Mouse (Mus musculus): ENCODE measurements around the gene Uckl1.

Uckl1 gene

DNA sequence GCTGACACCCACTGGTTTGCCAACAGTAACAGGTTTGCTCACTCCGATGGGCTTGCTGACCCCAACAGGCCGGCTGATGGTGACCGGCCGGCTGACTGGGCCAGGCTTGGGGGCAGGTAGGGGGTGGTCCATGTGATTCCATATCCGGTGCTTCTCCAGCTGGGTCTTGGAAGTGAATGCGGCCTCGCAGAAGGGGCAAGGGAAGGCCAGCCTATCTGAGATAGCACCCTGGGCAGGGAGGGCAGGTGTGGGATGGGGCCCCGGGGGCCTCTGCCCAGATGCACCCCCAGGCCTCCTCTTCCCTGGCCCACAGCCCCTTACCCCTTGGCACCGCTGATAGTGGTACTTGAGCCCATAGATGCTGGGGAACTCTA, 5.0 kb upstream of the Uckl1 start:
- DNase-seq (ENCODE audit: low spot score in 2 of 2), result peak in 1 of 2 experiments; percentile 16

DNA sequence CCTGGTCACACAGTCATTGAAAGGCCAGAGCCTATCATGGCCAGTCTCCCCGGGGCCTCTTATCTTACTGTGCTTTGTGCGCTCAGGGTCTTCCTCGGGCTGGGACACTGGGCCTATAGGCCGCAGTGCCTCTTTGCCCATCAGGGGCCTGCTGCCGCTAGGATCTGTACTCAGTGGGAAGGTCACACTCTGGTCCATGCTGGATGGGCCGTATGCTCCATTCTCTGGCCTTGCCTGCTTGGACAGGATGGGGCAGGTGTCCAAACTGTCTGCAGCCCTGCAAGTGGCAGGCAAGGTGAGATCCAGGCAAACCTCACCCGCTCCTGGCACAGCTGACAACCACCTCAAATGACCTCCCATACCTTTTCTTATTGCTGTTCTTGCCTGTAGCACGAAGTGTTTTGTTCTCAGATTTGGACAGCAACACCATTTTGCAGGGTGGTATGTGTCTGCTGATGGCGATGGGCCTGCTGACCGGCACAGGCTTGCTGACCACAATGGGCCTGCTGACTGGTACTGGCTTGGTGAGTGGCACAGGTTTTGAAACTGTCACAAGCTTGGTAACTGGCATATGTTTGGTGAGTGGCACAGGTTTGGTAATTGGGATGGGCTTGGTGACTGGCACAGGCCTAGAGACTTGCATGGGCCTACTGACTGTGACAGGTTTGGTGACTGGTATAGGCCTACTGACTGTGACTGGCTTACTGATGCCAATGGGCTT, 4.5 kb upstream of the Uckl1 start:
- DNase-seq (ENCODE audit: low spot score in 2 of 2), result no peak

DNA sequence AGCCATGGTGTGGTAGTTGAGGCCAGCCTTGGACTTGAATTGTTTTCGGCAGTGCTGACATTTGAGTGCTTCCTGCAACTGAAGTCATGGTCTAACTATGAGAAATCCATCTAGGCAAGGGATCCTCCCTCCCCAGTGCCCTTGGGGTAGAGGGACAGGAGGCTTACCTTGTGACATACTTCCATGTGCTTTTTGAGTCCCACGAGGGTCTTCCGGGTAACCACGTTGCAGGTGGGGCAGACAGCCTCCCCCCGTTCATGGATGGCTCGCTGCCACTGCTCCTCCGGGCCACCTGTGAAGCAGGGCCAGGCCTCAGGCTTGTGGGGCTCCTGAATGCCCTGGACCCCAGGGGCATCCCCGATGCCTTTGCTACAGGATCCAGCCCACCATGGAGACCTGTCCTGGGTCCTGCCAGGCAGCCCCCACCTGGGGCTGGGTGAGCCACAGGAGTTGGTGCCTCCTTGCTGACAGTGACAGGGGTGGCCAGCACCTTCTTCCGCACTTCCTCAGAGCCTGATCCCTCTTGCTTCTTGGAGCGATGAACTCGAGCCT, 3.6 kb upstream of the Uckl1 start:
- DNase-seq (ENCODE audit: low spot score in 2 of 2), result peak in 1 of 2 experiments; percentile 49

DNA sequence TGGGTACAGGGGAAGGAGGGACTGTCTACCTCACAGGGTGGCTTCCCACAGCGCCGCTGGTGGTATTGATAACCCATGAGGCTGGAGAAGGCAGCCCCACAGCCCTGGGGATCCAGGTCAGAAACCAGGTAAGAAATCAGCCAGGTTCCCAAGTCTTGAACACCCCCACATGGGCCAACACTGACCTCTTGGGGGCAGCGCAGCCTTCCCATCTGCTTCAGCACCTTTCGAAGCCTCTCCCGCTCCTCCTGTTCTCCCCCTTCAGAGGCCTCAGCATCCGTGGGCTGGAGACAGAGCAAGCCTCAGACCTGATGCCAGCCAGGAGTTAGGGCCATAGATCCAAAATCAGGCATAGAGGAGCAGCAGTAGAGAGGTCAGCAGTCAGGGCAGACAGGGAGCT, 3.1 kb upstream of the Uckl1 start:
- DNase-seq (ENCODE audit: low spot score in 2 of 2), result peak in 1 of 2 experiments; percentile 59

DNA sequence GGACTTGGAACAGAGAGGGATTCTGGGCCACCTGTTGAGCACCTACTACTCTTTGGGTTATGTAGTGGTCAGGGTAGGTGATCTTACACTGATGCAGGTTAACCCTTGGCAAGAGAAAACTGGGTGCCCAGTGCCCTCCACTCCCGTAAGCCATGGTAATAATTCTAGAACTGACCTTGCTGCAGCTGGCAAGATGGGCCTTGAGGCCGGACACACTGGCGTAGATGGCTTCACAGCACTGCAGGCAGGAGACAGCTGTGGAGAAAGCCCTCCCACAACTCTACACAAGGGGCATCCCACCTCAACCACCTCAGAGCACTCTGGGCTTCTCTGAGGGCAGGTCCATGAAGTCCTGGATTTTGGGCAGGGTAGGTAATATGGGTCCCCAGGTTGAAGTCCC, 1.4 kb upstream of the Uckl1 start:
- DNase-seq (ENCODE audit: low spot score in 2 of 2), result no peak

DNA sequence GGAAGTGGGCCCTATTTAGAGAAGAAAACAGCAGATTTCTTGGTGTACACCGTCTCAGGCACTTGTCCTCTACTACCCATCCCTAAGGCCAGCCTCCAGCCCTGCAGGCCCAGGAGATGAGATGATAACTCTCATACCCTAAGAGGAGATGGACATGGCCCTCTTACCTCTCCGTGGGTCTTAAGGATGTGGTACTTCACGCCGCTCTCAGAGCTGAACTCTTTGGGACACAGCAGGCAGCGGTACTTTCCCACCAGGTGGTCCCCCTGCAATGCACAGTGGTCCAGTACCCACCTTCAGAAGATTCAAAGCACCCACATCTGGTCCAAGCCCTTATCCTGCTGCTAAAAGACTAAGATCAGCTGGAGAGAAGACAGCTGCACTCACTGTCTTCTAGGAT, 814 bp upstream of the Uckl1 start:
- no peak for DNase-seq (ENCODE audit: low spot score in 2 of 2)

DNA sequence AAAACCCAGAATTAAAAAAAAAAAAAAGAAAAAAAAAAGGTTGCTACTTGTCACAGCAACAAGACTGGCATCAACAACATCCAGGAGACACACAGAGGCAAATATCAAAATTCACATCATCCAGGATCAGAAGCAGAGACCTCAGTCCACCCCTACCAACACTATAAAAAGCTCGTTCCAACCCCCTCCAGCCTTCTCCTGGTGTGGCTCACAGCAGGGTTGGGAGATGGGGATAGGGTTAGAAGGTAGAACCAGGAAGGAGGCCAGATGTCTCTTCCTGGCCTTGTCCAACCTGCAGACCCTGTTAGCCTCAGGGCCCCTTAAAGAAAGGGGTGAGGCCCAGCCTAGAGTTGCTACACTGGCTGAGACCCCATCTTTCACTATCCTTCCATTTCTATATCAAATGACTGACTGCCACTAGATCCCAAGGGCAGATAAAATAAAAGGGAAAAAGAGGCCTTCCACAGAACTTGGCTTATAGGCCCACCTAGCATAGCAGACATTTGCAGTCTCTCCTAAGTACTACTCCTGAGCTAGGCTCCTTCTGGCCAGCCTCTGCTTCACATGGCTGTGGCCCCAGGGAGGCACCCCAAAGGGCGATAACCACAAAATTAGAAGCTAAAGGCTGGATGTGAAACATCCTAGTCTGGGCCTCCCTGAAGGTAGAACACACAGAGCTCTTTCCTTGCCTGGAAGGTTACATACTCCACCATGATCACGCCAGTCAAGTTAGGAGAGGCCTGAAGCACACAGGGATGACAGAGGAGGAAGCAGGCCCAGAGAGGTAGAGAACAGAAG, 1.0 kb downstream of the Uckl1 start:
- DNase-seq (ENCODE audit: low spot score in 2 of 2), result peak in 1 of 2 experiments; percentile 17

DNA sequence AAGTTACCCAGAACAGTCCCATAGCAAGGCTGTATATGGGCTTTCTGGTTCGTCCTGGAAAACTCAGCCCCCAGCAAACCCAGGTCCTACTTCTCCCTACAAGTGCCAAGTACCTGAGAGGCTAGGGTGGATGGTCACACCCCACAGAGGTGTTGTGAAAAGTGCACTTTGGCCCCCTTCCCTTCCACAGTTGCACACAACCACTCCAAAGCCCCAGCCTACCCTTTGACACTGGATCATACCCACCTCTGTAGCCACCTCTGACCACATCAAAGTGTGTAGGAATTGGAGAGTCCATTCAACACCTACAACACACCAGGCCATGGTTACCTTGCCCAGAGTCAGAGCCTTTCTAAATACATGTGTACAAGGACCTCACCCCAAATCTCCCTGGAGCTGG, 1.8 kb downstream of the Uckl1 start:
- DNase-seq (ENCODE audit: low spot score in 2 of 2), result peak in 1 of 2 experiments; percentile 44

DNA sequence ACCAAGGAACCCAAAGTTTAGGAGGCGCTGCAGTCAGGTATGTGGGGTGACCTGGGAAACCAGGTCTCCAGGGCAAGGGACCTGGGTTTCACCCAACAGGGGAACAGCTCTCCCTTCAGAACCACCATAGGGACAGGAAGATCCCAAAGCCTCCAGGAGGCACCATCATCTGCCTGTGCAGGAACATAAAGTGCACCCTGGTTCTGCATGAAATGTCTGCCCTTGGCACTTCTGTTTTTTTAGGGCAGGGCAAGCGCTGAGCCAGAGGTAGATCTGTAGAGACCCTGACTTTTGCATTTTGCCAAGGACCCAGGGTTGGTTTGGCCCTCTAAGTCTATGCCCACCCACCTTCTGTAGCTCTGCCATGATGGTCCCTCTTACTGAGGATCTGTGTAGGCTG, 2.3 kb downstream of the Uckl1 start:
- DNase-seq (ENCODE audit: low spot score in 2 of 2), result no peak

DNA sequence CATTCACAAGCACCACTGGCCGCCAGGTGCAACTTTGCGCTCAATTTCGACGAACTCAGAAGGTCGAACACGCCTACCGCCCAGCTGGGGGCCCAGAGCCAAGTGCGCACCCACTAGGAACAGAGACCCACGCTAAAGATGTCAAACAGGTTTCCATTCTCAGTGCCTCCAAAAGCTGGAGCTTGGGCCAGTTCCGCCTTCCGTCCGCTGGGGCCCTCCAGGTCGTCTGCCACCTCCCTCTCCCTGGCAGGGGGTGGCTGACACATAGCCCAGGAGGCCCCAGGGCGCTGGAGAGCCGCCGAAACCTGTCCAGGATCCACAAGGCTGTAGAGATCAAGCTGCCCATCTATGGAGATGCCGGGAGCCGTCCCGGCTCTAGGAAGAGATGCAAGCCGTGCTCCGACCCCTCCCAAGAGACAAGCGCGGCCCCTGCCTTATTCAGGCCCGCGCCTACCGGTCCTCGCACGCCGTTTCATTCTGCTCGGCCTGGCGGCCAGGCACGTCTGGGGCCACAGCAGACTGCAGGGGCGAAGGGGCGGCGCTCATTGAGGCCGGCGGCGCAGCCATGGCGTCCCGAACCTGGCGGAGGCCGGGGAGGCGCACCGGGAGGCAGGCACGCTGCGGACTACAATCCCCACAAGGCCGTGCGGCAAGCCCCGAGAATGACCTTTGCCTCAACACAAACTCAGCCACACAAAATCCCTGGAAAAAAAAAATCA, 3.1 kb downstream of the Uckl1 start:
- DNase-seq (ENCODE audit: low spot score in 2 of 2), result peak; percentile 81 to 84

DNA sequence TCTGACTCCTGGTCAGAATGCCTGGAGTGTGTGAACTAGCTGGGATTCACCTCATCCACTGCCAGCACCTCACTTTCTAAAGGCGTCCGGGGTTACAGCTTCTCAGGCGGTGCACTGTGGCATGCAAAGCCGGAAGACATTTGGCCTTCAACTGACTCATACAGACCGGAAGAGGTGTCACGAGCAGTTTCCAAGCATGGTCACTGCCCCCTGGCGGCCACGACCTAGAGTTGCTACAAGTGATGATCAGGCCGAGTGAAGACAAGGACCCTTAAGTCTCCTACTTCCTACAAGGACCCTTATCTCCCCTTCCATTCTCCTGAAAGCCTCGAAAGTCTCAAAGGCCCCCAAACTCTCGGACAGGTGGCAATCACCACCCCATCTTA, 3.7 kb downstream of the Uckl1 start:
- peak; percentile 75 to 76 for DNase-seq (ENCODE audit: low spot score in 2 of 2)

DNA sequence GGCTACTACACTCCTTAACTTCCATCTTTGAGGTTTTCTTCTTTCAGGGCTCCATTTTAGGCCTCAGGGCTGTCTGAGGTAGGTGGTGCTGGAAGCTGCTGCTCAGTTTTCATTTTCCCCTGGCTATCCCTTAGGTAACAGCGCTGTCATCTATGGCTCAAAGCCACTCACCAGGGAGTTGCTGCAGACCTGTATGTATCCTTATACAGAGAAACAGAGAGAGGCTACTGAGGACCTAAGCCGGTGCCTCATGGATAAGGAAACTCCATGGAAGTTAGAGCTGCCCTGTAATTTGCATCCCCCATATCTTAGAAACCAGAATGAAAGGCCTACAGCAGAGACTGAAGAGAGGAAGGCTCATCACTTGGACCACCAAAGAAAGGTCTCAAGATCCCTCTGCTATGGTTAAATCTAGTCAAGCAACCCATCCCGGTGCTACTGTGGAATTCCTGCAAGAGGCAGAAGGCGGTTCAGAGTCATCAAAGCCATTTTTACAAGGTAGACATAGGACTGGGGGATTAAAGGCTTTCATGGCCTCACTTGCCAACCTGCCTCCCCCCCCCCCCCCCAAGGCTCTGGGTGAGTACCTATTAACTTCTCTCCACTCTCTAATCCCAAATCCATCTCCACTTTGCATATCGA, 4.4 kb downstream of the Uckl1 start:
- no peak for DNase-seq (ENCODE audit: low spot score in 2 of 2)

DNA sequence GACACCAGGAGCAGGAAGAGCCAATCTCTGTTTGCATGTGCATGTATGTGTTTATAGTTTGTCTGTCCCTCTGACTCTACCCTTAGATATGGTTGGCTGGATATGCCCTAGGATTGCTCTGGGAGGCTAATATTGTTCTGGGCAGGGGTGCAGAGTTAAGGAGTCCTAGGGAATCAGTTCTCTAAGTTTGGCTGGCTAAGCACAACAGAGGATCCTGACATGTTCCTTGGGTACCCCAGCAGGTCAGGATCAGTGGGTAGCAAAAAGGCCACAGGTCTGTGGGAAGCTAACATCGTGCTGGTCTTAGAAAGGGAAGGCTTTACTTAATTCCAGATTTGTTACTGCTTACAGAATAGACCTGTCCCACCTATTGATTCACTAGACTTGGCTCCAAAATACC, 5.0 kb downstream of the Uckl1 start:
- DNase-seq (ENCODE audit: low spot score in 2 of 2), result no peak

DNA sequence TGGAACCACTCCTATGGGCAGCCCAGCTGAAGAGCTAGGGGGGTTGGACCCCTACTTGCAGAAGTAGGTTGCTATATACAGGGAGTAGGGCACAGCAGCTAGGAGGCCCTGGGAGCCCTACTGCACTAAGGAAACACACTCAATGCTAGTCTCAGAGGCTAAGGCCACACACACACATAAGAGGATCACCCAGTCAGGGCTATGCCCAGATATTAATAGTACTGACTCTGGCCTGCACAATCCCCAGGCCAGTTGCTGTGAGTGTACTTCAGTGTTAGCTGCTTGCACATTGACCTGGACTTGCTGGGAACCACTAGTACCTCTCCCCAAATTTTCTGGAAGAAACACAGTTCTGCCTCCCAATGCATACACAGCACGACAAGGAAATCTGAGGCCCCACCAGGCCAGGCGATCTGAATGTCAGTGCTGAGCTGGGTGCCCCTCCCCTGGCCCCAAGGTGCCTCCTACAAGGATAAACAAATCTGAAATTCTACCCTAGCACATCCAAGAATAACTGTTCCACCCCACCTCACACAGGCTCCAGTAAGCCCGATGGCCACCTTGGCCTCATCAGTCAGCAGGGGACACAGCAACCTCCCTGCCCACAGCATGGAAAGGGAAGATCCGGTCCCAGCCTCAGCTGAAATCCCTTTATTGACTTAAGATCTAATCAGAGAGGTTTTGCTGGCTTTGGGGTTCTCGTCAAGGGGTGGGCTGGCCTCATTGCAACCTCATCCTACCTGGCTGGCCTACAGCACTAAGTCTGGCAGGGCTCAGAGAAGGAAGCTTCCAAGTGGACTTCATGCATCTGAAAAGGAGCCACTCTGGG, 5.7 kb downstream of the Uckl1 start:
- no peak for DNase-seq (ENCODE audit: low spot score in 2 of 2)

DNA sequence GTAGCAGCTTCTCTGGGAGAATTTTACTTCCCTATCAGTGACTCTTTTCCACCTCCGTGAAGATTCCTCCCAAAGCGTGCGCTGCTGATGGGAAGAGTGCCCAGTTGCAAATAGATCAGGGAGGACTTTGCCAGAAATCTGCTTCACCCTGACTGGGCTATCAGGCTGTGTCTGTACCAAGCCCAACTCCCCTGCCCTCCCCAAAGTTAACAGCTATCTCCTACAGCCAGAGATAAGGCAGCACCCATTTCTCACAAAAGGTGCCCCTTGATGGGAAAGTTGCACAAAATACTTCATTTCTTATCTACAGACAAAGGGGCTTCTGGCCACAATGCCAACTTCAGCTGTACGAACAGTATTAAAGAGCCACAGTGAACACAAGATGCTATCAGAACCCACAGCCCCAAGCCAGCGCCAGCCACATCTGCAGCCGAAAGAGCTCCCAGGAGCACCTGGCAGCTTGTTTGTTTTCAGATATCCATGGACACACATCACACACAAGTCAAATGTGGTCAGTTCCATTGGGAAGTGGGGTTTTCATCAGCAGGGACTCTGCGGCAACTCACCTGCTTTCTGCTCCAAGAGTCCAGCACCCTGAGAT, 6.6 kb downstream of the Uckl1 start:
- no peak for DNase-seq (ENCODE audit: low spot score in 2 of 2)

DNA sequence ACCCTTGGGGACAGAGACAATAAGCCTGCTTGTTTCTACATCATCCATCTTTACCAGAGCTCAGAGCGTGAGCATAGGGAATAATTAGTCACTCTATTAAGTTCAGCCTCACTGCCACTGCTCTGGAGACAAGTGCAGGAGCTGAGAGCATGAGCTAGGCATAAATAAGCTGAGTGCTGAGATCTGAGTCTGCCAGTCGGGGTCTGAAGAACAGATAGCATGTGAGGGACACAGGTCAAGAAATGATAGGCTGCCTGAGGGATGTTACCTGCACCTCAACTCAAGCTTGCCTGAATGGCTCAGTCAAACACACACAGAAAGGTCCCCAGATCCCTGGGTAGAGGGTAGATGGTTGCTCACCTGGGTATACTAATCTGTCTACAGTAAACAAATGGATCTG, 7.6 kb downstream of the Uckl1 start:
- peak in 1 of 2 experiments; percentile 17 for DNase-seq (ENCODE audit: low spot score in 2 of 2)

DNA sequence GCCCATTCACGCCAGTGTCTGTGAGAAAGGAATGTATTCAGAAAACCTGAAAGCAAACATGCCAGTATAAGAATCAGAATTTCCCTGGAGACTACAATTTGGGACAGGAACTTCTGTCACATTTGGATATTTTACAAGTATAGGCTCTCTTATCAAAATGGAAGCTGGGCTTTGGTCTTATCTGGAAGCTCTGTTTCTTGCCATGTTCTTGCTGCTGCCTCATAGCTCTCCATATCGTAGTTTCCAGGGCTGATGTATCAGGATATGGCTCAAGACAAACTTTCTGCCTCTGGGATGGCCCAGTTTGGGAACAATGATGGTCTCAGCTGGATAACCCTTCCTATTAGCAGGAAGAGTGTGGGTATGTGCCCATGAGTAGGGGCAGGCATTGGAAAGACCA, 8.1 kb downstream of the Uckl1 start:
- DNase-seq (ENCODE audit: low spot score in 2 of 2), result peak in 1 of 2 experiments; percentile 19

DNA sequence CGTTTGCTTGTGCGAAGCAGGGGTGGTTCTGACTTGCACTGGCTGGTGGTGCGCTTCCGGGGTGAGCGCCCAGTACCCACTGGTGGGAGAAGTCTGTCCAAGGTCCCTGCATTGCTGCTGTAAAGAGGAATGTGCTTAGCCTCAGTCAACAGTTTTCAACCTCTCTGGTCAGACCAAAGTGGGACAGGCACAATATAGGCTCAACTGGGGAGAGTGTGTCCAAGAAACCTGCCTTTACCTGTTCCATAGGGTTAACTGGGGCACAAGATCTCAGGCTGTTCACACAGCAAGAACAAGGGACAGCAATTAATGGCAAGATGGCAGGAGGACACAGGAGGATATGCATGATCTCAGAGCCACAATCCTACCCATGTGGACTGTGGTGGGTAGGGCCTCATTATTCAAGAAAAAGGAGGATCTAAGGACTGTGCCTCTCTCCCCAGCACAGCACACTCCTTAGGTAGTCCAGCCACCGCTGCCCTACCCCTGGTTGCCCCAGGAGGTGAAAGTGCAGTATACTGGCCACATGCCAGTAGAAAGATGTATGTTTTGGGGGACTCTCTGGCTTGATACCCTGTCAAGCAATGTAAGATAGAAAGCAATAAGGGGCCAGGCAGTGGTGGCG, 9.7 kb downstream of the Uckl1 start:
- peak in 1 of 2 experiments; percentile 29 for DNase-seq (ENCODE audit: low spot score in 2 of 2)

DNA sequence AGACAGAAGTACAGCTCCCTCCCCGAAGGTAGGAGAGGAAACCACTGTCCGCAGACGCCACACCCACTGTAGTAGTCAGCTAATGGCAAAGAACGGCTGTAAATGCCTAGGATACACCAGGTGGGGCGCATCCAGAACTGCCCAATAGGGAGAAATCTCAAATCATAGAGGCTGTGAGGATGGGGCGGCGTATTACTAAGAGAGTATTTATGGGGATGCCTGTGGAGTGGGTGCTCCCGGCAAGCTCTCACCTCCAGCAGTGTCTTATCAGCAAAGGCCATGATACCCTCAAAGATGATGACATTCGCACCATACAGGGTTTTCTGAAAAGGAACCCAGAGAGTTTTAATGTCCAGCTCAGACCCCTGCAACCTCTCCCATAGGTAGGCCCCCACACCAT, 10.7 kb downstream of the Uckl1 start:
- DNase-seq (ENCODE audit: low spot score in 2 of 2), result peak in 1 of 2 experiments; percentile 36
